Comparison of ENCODE assay signal across 8 mouse cellular contexts in the genomic region with DNA sequence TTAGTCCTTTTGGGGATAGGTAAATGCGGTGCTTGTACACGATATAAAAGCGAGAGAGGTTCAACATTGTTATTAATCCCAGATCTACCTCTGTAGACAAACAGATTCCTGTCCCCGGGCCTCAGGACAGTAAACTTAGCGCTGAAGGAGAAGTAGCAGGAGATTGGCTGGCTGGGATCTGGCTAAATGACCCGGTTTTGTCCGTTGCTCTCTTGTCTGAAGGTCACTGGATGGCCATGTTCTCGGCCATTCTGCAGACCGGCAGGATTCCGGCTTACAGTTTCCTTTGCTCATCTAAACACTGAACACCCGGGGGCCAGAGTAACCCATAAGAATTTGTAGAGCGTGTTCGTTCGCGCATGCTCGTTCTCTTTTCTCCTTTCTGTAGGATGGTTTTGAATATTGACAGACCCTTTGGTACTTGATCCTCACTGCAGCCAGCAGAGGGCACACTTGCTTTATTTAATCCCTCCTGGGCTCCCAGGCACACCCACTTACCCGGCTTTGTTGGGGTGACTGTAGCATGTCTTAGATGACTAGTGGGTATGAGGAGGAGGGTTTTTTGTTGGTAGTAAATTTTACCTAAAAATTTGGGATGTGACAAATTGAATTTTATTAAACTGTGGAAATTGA. TPM values are rescaled to one million over a fixed set of nuclear protein-coding genes. Genes with fewer than 3 reads are reported as not detected.
DNase-seq lines count a peak whose midpoint lies in the region; ATAC-seq and TF ChIP-seq lines count a peak whose summit lies in the region.

No protein-coding gene starts in this region.

- no peaks in the 10 kb centered on the region for H3K9me3 ChIP-seq in forebrain, embryonic 10.5 days
- H3K9me3 ChIP-seq in heart, embryonic 15.5 days (replicated peaks): no peaks in the 10 kb centered on the region
- H3K9me3 ChIP-seq in liver, embryonic 12.5 days (replicated peaks): no peaks in the 10 kb centered on the region

- TF ChIP-seq POLR2A in brain, embryonic 14.5 days (IDR thresholded peaks at IDR 0.05; ENCODE audit: borderline replicate concordance, extremely low read depth, insufficient read depth, insufficient read length, poor library complexity, severe bottlenecking): no peak

- peak overlapping the region; percentile 61 for H3K4me2 ChIP-seq in heart, embryonic 15.5 days
- peak overlapping the region; percentile 57 for H3K4me2 ChIP-seq in liver, embryonic 12.5 days

- peak; percentile 87 for TF ChIP-seq CTCF in brain, embryonic 14.5 days (IDR thresholded peaks at IDR 0.05; ENCODE audit: borderline replicate concordance, extremely low read depth, insufficient read depth, insufficient read length)

- 19% methylated on average over 17 of the region's 17 CpGs for WGBS in forebrain, embryonic 10.5 days
- 16% methylated on average over 17 of the region's 17 CpGs for WGBS in heart, embryonic 15.5 days
- WGBS in liver, embryonic 12.5 days (ENCODE audit: insufficient replicate concordance): 17% methylated on average over 17 of the region's 17 CpGs

- peak overlapping the region; percentile 81 for H3K27ac ChIP-seq in forebrain, embryonic 10.5 days
- H3K27ac ChIP-seq in heart, embryonic 15.5 days: no peak overlapping the region
- no peak overlapping the region for H3K27ac ChIP-seq in liver, embryonic 12.5 days

- no peaks in the 10 kb centered on the region for H3K36me3 ChIP-seq in forebrain, embryonic 10.5 days (replicated peaks)
- H3K36me3 ChIP-seq in heart, embryonic 15.5 days: no peaks in the 10 kb centered on the region
- no peaks in the 10 kb centered on the region for H3K36me3 ChIP-seq in liver, embryonic 12.5 days

- peak overlapping the region; percentile 45 for H3K4me3 ChIP-seq in forebrain, embryonic 10.5 days
- peak overlapping the region; percentile 39 for H3K4me3 ChIP-seq in heart, embryonic 15.5 days
- H3K4me3 ChIP-seq in liver, embryonic 12.5 days: peak overlapping the region; percentile 28

- ATAC-seq in heart, embryonic 15.5 days (replicated peaks; ENCODE audit: insufficient number of reproducible peaks, insufficient read depth, low FRiP score, low read depth): no peak
- no peak for ATAC-seq in liver, embryonic 12.5 days

- H3K27me3 ChIP-seq in forebrain, embryonic 10.5 days (ENCODE audit: poor library complexity, severe bottlenecking): peaks cover 22% of the 10 kb centered on the region
- H3K27me3 ChIP-seq in heart, embryonic 15.5 days: no peaks in the 10 kb centered on the region
- H3K27me3 ChIP-seq in liver, embryonic 12.5 days (replicated peaks): peaks cover 24% of the 10 kb centered on the region

- H3K9ac ChIP-seq in heart, embryonic 15.5 days: 0 out of 2 replicates have a peak overlapping the region, but pooled peaks have one; percentile 45
- H3K9ac ChIP-seq in liver, embryonic 12.5 days: no peak overlapping the region

- peaks cover 44% of the 10 kb centered on the region for H3K4me1 ChIP-seq in forebrain, embryonic 10.5 days
- peaks cover 16% of the 10 kb centered on the region for H3K4me1 ChIP-seq in heart, embryonic 15.5 days (replicated peaks)
- peaks cover 16% of the 10 kb centered on the region; the same call in 1 of the 2 replicates for H3K4me1 ChIP-seq in liver, embryonic 12.5 days

- DNase-seq in CD4-positive helper T cell, adult 2 months (ENCODE audit: low read depth, low spot score): peak; percentile 86
- peak; percentile 96 for DNase-seq in brain, embryonic 14.5 days (ENCODE audit: low read depth)
- peak; percentile 89 for DNase-seq in forebrain, embryonic 10.5 days (ENCODE audit: extremely low spot score, low spot score)
- DNase-seq in kidney, postnatal 10 days: peak; percentile 91
- peak; percentile 94 for DNase-seq in naive thymus-derived CD4-positive, alpha-beta T cell, adult 2 months (ENCODE audit: low read depth)
- peak; percentile 69 to 85 for DNase-seq in spleen, postnatal 4 days (ENCODE audit: low spot score in 2 of 2)

RNA-seq across cellular contexts. Expression of a gene that starts 6.0 kb away (rescaled TPM):
- polyA plus RNA-seq in brain, embryonic 14.5 days (2012; rRNA removed): 249 and 303 TPM in 2 replicates
- polyA plus RNA-seq in forebrain, embryonic 10.5 days (2016; fragmentation: Nextera tagmentation; extraction: Ambion mirVana): 7.8 and 10.0 TPM in 2 replicates
- 3.8 and 4.0 TPM in 2 replicates for polyA plus RNA-seq in heart, embryonic 15.5 days (2015; fragmentation: Nextera tagmentation; extraction: Ambion mirVana)
- polyA plus RNA-seq in liver, embryonic 12.5 days (2016; fragmentation: Nextera tagmentation; extraction: Ambion mirVana): 0.92 and 0.93 TPM in 2 replicates

RNA-seq across cellular contexts. Expression of a gene that starts 36.7 kb away (rescaled TPM):
- 25.8 and 28.2 TPM in 2 replicates for polyA plus RNA-seq in brain, embryonic 14.5 days (2012; rRNA removed)
- polyA plus RNA-seq in forebrain, embryonic 10.5 days (2016; fragmentation: Nextera tagmentation; extraction: Ambion mirVana): 18.4 and 20.5 TPM in 2 replicates
- 35.1 and 46.6 TPM in 2 replicates for polyA plus RNA-seq in heart, embryonic 15.5 days (2015; fragmentation: Nextera tagmentation; extraction: Ambion mirVana)
- polyA plus RNA-seq in liver, embryonic 12.5 days (2016; fragmentation: Nextera tagmentation; extraction: Ambion mirVana): 14.1 and 15.1 TPM in 2 replicates

Comparison
In these comparisons a context has a peak if more than half of its experiments do, and no peak if none do; other contexts are left out.
1. RNA of a gene that starts 6.0 kb away (polyA plus RNA-seq): 249 to 303 TPM in brain, embryonic 14.5 days; 7.8 to 10.0 TPM in forebrain, embryonic 10.5 days, 3.8 to 4.0 TPM in heart, embryonic 15.5 days and 0.92 to 0.93 TPM in liver, embryonic 12.5 days; every median in the first group is over 10 times any median in the second.
2. Peak in every context shown above with its lines, with median percentiles within 50 percentile points of each other: DNase-seq and H3K4me3 ChIP-seq.